Mouse (Mus musculus) heart, embryonic 11.5 days (tissue): ENCODE data around the gene Pskh1. TPM values are rescaled to one million over a fixed set of nuclear protein-coding genes. Genes with fewer than 3 reads are reported as not detected.

Source experiments
- ATAC-seq: fragments of 200-750 bp; cut with Nextera tagmentation; replicated peaks from 2 replicates; pipeline ENCODE4 v1.8.0; 2017; ENCODE audit warnings: moderate library complexity; ENCODE audit not compliant: insufficient number of reproducible peaks, low FRiP score, low TSS enrichment
- H3K27ac ChIP-seq: fragments of 300-500 bp; sonication (generic); 2 replicates; pipeline ENCODE4 v1.5.1; 2014; ENCODE audit warnings: mild to moderate bottlenecking, low read depth, low read length
- H3K27me3 ChIP-seq: fragments of 300-500 bp; sonication (generic); 2 replicates; pipeline ENCODE4 v1.6.1; 2014; ENCODE audit warnings: mild to moderate bottlenecking, low read length, mixed read lengths; ENCODE audit not compliant: control insufficient read depth, insufficient read depth
- H3K36me3 ChIP-seq: fragments of 300-500 bp; sonication (generic); 2 replicates; pipeline ENCODE4 v1.6.1; 2014; ENCODE audit warnings: mild to moderate bottlenecking, low read length, moderate library complexity, mixed read lengths; ENCODE audit not compliant: control insufficient read depth, insufficient read depth
- H3K4me1 ChIP-seq: fragments of 300-500 bp; sonication (generic); 2 replicates; pipeline ENCODE4 v1.6.1; 2014; ENCODE audit warnings: low read length; ENCODE audit not compliant: control insufficient read depth, insufficient read depth
- H3K4me2 ChIP-seq: fragments of 300-500 bp; sonication (generic); 2 replicates; pipeline ENCODE4 v1.6.1; 2014; ENCODE audit warnings: mild to moderate bottlenecking, moderate library complexity
- H3K4me3 ChIP-seq: fragments of 300-500 bp; sonication (generic); 2 replicates; pipeline ENCODE4 v1.5.1; 2014; ENCODE audit warnings: low read depth, low read length
- H3K9ac ChIP-seq: fragments of 300-500 bp; sonication (generic); 2 replicates; pipeline ENCODE4 v1.6.1; 2014; ENCODE audit warnings: mild to moderate bottlenecking, low read depth, low read length, moderate library complexity
- H3K9me3 ChIP-seq: fragments of 300-500 bp; sonication (generic); replicated peaks from 2 replicates; pipeline ENCODE4 v1.6.1; 2016; ENCODE audit warnings: low read length; ENCODE audit not compliant: control insufficient read depth
- WGBS: fragments of 180-500 bp; shearing (Covaris S2); extraction: QIAGEN DNeasy Blood & Tissue Kit; methylation state at CpG from one replicate; pipeline ENCODE4 v1.1.7; 2014; ENCODE audit not compliant: insufficient replicate concordance; 5-methylcytosine and 5-hydroxymethylcytosine counted together
- polyA plus RNA-seq: library from polyadenylated mRNA; unstranded; fragments of >200 nt; fragmentation: Nextera tagmentation; extraction: Ambion mirVana; gene quantifications from 2 replicates; pipeline ENCODE4 v1.2.1, GENCODE M21; 2014

The Pskh1 gene
- polyA plus RNA-seq, 1 experiment from 2014 or later, result 14.7 TPM

DNA sequence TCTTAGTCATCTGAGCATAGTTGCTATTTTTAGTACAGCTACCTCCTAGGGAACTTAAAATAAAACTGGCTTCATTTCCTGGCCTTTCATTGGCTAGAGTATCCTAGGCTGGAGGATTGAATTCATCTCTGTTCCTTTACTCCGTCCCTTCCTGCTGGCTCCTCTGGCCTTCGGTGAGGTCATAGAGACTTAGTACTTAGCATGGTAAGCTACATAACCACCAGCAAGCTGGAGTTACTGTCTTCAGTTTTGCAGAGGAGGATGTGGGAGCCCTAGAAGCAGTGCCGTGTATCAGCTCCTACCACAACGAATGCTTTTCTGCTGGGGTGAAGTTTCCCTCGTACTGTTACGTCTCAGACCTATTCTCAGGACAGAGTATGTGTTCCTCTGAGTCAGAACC is 25.9 kb upstream of the Pskh1 start:
- WGBS, result 69% methylated on average over 6 of the region's 6 CpGs
- no peak for ATAC-seq
- peaks cover 17% of the 10 kb centered on the region for H3K4me1 ChIP-seq
- H3K36me3 ChIP-seq, result peaks cover 26% of the 10 kb centered on the region
- H3K9ac ChIP-seq, result 0 out of 2 replicates have a peak overlapping the region, but pooled peaks have one; percentile 43
- H3K27ac ChIP-seq, result peak overlapping the region; percentile 71; the same call in 1 of the 2 replicates
- H3K9me3 ChIP-seq, result no peaks in the 10 kb centered on the region
- peak overlapping the region; percentile 29 for H3K4me2 ChIP-seq
- H3K27me3 ChIP-seq, result no peaks in the 10 kb centered on the region
- no peak overlapping the region for H3K4me3 ChIP-seq

DNA sequence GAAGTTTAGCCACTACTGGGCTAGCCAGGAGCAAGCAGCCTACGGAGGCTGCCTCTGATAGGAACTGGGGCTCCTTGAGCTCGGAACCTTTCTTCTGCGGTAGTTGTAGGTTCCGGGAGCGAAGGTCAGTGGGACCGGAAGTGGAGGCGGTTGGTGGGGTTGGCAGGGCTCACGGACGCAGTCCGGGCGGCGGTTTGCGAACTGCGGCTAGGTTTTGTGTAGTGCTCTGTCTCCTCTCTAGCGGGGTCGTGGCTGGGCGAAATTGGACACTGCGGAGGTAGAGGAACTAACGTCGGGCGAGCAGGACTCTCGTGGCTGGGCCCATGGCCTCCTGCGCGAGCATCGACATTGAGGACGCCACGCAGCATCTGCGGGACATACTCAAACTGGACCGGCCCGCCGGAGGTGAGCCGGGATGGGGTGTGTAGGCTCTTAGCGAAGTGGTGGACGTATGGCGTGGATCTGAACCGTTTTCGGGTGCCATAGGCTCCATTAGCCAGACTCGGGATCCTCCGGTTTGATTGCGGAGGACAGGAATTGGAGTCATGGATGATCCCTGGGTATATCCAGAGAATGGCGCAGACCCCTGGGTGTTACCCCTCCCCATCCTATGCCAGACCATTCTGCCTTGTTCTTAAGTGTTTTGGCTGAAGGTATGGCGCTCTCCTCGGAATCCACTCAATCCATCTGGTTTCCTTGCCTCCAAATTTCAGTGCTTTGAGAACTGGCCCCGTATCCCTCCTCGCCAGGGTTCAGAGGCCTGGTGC is 19.3 kb upstream of the Pskh1 start, which contains the start of gene Edc4:
Gene Edc4 (plus strand): TSS at position 128 of the 767 bp plus-strand sequence.
- H3K27me3 ChIP-seq, result no peaks in the 10 kb centered on the region
- peak within 1 kb of the TSS; percentile 81 for H3K4me2 ChIP-seq
- peak within 1 kb of the TSS; percentile 25; the same call in 1 of the 2 replicates for H3K27ac ChIP-seq
- peaks cover 13% of the 10 kb centered on the region for H3K4me1 ChIP-seq
- ATAC-seq, result peak; percentile 75
- WGBS, result under 1% methylated on average over 45 of the region's 45 CpGs
- peak within 1 kb of the TSS; percentile 88 for H3K9ac ChIP-seq
- H3K4me3 ChIP-seq, result peak within 1 kb of the TSS; percentile 76
- H3K36me3 ChIP-seq, result peaks cover 28% of the 10 kb centered on the region
- H3K9me3 ChIP-seq, result no peaks in the 10 kb centered on the region

DNA sequence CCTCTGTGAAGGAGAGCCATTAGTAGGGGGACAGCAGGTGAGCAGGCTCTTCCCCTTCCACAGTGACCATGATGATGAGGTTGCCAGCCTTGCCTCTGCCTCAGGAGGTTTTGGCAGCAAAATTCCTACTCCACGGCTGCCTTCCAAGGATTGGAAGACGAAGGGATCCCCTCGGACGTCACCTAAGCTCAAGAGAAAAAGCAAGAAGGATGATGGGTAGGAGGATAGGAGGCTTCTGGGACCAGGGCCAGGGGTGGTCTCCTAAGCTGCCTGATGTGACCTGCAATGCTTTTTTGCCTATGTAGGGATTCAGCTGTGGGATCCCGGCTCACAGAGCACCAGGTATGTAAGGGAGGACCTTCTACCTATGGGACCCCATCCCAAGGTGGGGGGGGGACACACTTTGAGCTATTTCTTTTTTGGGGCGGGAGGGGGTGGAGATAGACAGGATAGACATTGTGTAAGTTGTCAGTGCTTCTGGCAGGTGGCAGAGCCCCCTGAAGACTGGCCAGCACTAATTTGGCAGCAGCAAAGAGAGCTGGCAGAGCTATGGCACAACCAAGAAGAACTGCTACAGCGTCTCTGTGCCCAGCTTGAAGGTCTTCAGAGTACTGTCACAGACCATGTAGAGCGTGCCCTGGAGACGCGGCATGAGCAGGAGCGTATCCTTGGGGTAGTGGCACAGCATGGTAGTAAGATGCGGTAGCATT is 10.3 kb upstream of the Pskh1 start:
- Histone ChIP-seq H3K27ac (no peak overlapping the region), H3K9ac (no peak overlapping the region), H3K9me3 (no peaks in the 10 kb centered on the region), H3K27me3 (no peaks in the 10 kb centered on the region), H3K4me2 (no peak overlapping the region), H3K4me1 (no peaks in the 10 kb centered on the region), H3K4me3 (no peak overlapping the region), H3K36me3 (peaks cover 52% of the 10 kb centered on the region)
- ATAC-seq, result no peak
- WGBS, result 95% methylated on average over 12 of the region's 12 CpGs

DNA sequence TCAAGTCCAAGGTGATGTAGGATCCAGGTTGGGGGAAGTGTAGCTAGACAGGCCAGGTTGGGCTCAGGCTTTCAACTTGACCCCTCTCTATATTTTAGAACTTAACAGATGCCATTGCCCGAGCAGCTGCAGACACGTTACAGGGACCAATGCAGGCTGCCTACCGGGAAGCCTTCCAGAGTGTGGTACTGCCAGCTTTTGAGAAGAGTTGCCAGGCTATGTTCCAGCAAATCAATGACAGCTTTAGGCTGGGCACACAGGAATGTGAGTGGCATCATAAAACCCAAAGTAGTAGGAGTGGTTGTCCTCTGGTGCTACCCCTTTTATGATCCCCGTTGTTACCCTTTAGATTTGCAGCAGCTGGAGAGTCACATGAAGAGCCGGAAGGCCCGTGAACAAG is 9.4 kb upstream of the Pskh1 start:
- Histone ChIP-seq H3K9ac (no peak overlapping the region), H3K4me3 (no peak overlapping the region), H3K36me3 (peaks cover 46% of the 10 kb centered on the region), H3K4me2 (no peak overlapping the region), H3K27ac (no peak overlapping the region), H3K4me1 (no peaks in the 10 kb centered on the region), H3K9me3 (no peaks in the 10 kb centered on the region), H3K27me3 (no peaks in the 10 kb centered on the region)
- no peak for ATAC-seq
- WGBS, result 92% methylated on average over 6 of the region's 6 CpGs

DNA sequence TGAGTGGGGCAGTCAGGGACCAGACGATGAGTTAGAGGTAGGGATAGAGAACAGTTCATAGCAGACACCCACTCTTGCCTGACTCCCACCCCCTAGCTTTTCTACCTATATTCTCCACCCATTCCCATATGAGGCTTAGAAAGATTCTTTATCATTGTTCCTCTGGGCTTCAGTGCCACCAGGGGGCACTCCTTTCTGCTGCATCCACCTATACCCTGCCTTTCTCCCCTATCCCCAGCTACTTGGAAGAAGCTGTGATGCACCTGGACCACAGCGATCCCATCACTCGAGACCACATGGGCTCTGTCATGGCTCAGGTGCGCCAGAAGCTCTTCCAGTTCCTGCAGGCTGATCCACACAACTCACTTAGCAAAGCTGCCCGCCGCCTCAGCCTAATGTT is 7.8 kb upstream of the Pskh1 start:
- Histone ChIP-seq H3K27me3 (no peaks in the 10 kb centered on the region), H3K27ac (no peak overlapping the region; the same call in 1 of the 2 replicates), H3K9ac (no peak overlapping the region), H3K4me2 (no peak overlapping the region), H3K4me1 (no peaks in the 10 kb centered on the region), H3K9me3 (no peaks in the 10 kb centered on the region), H3K36me3 (peaks cover 35% of the 10 kb centered on the region), H3K4me3 (no peak overlapping the region)
- 86% methylated on average over 6 of the region's 6 CpGs for WGBS
- ATAC-seq, result no peak

DNA sequence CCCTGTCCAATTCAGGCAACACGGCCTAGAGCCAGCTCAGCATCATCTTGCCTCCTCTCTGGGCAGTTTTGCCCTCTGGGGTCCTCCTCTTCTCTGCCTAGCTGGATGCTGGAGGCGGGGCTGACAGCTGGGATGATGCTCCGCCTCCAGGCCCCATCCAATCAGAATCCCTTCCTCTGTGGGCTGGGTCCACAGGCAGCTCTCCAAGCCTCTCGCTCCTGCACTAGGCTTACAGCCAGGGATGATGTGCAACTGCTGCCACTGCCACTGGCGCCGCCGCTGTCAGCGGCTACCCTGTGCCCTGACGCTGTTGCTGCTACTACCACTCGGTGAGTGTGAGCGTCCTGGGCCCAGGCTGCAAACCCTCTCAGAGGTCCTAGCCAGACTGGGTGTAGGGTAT is 6.9 kb upstream of the Pskh1 start, which contains the start of gene Nrn1l:
Gene Nrn1l (plus strand): TSS at position 229 of the 400 bp plus-strand sequence.
- H3K4me1 ChIP-seq, result no peaks in the 10 kb centered on the region
- H3K9ac ChIP-seq, result no peak within 1 kb of the TSS
- peaks cover 27% of the 10 kb centered on the region for H3K36me3 ChIP-seq
- H3K4me3 ChIP-seq, result no peak within 1 kb of the TSS
- peak; percentile 56 for ATAC-seq
- H3K27ac ChIP-seq, result no peak within 1 kb of the TSS; the same call in 1 of the 2 replicates
- no peaks in the 10 kb centered on the region for H3K9me3 ChIP-seq
- 12% methylated on average over 11 of the region's 11 CpGs for WGBS
- no peak within 1 kb of the TSS; the same call in 1 of the 2 replicates for H3K4me2 ChIP-seq
- no peaks in the 10 kb centered on the region for H3K27me3 ChIP-seq

DNA sequence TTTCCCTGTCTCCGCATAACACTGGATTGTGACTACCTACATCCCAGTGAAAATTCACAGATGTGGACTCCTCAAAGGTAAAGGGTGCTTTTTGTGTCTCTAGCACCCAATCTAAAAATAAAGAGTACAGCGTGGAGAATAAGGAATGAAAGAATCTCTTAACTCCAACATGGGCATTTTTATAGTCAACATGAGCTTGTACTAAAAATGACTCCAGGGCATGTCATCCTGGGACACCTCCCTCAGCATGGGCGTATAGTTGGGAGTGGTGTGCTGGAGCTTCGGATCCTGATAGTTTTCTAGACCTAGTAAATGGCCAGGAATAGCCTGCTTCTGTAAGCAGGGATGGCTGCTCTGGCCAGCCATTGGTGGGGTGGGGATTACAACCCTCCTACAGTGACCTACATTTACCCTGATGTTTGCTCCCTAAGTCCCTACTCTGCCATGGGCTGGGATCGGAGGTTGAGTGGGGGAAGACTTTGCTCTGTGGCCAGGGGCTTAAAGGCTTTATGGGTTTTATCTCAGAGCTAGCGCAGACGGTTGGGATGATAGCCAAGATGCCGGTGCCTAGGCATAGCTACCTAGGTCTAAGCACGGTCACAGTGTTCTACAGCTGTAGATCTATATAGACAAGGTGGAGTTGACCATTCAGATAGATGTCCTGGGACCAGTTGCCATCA is 2.3 kb upstream of the Pskh1 start:
- no peaks in the 10 kb centered on the region for H3K9me3 ChIP-seq
- H3K4me1 ChIP-seq, result peaks cover 5% of the 10 kb centered on the region
- no peak for ATAC-seq
- H3K4me3 ChIP-seq, result no peak overlapping the region
- H3K4me2 ChIP-seq, result no peak overlapping the region
- H3K27ac ChIP-seq, result no peak overlapping the region
- H3K9ac ChIP-seq, result no peak overlapping the region
- no peaks in the 10 kb centered on the region for H3K36me3 ChIP-seq
- H3K27me3 ChIP-seq, result no peaks in the 10 kb centered on the region
- WGBS, result 71% methylated on average over 9 of the region's 9 CpGs

DNA sequence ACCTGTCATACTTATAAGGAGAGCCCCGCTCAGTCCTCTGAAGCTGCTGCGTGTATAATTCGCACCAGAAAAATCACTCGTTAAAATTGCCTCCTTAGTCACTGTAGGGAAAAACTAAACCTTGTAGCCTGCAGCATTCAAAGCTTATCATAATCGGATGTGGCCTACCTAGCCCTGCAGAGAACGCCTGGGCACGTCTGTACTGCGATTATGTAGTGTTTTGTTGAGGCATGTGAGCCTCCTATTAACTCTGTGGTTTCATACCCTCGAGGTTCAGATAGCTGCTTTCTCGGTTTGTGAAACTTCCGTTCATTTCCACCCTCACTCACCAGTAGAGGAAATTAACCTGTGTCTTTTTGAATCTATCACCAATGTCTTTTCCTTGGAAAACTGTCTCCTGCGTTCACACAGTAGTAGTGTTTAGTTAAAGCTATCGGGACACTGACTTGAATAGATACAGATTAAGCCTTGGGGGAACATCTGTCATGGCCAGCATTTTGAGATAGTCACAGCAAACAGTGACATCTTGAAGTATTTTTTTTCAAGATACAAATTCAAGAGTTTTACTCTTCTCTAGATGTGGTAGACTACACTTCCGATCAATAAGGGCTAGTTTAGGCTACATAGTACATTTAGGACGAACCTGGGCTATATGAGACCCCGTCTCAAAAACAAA is 838 bp downstream of the Pskh1 start:
- ATAC-seq, result no peak
- Histone ChIP-seq H3K36me3 (no peaks in the 10 kb centered on the region), H3K27ac (peak overlapping the region; percentile 82), H3K4me2 (peak overlapping the region; percentile 92), H3K9ac (peak overlapping the region; percentile 100), H3K4me3 (peak overlapping the region; percentile 79), H3K9me3 (no peaks in the 10 kb centered on the region), H3K4me1 (peaks cover 5% of the 10 kb centered on the region), H3K27me3 (no peaks in the 10 kb centered on the region)
- 29% methylated on average over 16 of the region's 16 CpGs for WGBS
